Mouse (Mus musculus): ENCODE data around the gene Gtf2ird1.
"Not testable (repeated sequence)": the region's sequence is repeated elsewhere in the genome, so short reads cannot be mapped to it uniquely, and the experiment has no call there.

Gtf2ird1 gene

GRCm38 (mm10) chr5:134456503-134456962, at the start of gene Gtf2ird1:
TSS of gene Gtf2ird1 (minus strand) at chr5:134456716.
- DNase-seq (ENCODE audit: low read depth, low spot score): no peak

GRCm38 (mm10) chr5:134505810-134506292, 49.3 kb upstream of the Gtf2ird1 start:
- peak; percentile 43 for DNase-seq (ENCODE audit: low read depth, low spot score)

GRCm38 (mm10) chr5:134502591-134502990, 46.1 kb upstream of the Gtf2ird1 start:
- no peak for DNase-seq (ENCODE audit: low read depth, low spot score)

- DNase-seq (ENCODE audit: low read depth, low spot score): no peak
Measured at GRCm38 (mm10) chr5:134501453-134501852, 44.9 kb upstream of the Gtf2ird1 start.

- DNase-seq (ENCODE audit: low read depth, low spot score): no peak
Measured at GRCm38 (mm10) chr5:134500681-134501080, 44.2 kb upstream of the Gtf2ird1 start.

GRCm38 (mm10) chr5:134500062-134500461, 43.5 kb upstream of the Gtf2ird1 start:
- DNase-seq (ENCODE audit: low read depth, low spot score): no peak

GRCm38 (mm10) chr5:134497026-134497425, 40.5 kb upstream of the Gtf2ird1 start:
- no peak for DNase-seq (ENCODE audit: low read depth, low spot score)

GRCm38 (mm10) chr5:134495796-134496195, 39.3 kb upstream of the Gtf2ird1 start:
- no peak for DNase-seq (ENCODE audit: low read depth, low spot score)

- no peak for DNase-seq (ENCODE audit: low read depth, low spot score)
Measured at GRCm38 (mm10) chr5:134494142-134494541, 37.6 kb upstream of the Gtf2ird1 start.

- DNase-seq (ENCODE audit: low read depth, low spot score): no peak
Measured at GRCm38 (mm10) chr5:134492956-134493355, 36.4 kb upstream of the Gtf2ird1 start.

GRCm38 (mm10) chr5:134491712-134492417, 35.3 kb upstream of the Gtf2ird1 start:
- peak; percentile 49 for DNase-seq (ENCODE audit: low read depth, low spot score)

- no peak for DNase-seq (ENCODE audit: low read depth, low spot score)
Measured at GRCm38 (mm10) chr5:134491206-134491605, 34.7 kb upstream of the Gtf2ird1 start.

- no peak for DNase-seq (ENCODE audit: low read depth, low spot score)
Measured at GRCm38 (mm10) chr5:134490465-134490864, 33.9 kb upstream of the Gtf2ird1 start.

- DNase-seq (ENCODE audit: low read depth, low spot score): no peak
Measured at GRCm38 (mm10) chr5:134489583-134489982, 33.1 kb upstream of the Gtf2ird1 start.

GRCm38 (mm10) chr5:134488596-134488995, 32.1 kb upstream of the Gtf2ird1 start:
- no peak for DNase-seq (ENCODE audit: low read depth, low spot score)

- no peak for DNase-seq (ENCODE audit: low read depth, low spot score)
Measured at GRCm38 (mm10) chr5:134488042-134488441, 31.5 kb upstream of the Gtf2ird1 start.

- peak; percentile 51 for DNase-seq (ENCODE audit: low read depth, low spot score)
Measured at GRCm38 (mm10) chr5:134485900-134486665, 29.6 kb upstream of the Gtf2ird1 start.

- DNase-seq (ENCODE audit: low read depth, low spot score): no peak
Measured at GRCm38 (mm10) chr5:134485183-134485730, 28.7 kb upstream of the Gtf2ird1 start.

GRCm38 (mm10) chr5:134483291-134483690, 26.8 kb upstream of the Gtf2ird1 start:
- no peak for DNase-seq (ENCODE audit: low read depth, low spot score)

- no peak for DNase-seq (ENCODE audit: low read depth, low spot score)
Measured at GRCm38 (mm10) chr5:134482331-134482730, 25.8 kb upstream of the Gtf2ird1 start.

- not testable (repeated sequence) for DNase-seq (ENCODE audit: low read depth, low spot score)
Measured at GRCm38 (mm10) chr5:134478886-134479285, 22.4 kb upstream of the Gtf2ird1 start.

GRCm38 (mm10) chr5:134475686-134476085, 19.2 kb upstream of the Gtf2ird1 start:
- not testable (repeated sequence) for DNase-seq (ENCODE audit: low read depth, low spot score)
